Mouse (Mus musculus) NIH3T3 (cell line): ENCODE data around the gene Phka1.
"Not testable (repeated sequence)": the region's sequence is repeated elsewhere in the genome, so short reads cannot be mapped to it uniquely, and the experiment has no call there.

Experiments
- DNase-seq: peaks from one replicate; pipeline ENCODE4 v3.0.0-alpha.2; 2012; ENCODE audit warnings: low read depth

Phka1 gene

GRCm38 (mm10) chrX:102643823-102644572, at the start of gene Phka1:
Gene Phka1, minus strand, starts transcription at chrX:102644246.
- DNase-seq, result peak; percentile 80

DNA sequence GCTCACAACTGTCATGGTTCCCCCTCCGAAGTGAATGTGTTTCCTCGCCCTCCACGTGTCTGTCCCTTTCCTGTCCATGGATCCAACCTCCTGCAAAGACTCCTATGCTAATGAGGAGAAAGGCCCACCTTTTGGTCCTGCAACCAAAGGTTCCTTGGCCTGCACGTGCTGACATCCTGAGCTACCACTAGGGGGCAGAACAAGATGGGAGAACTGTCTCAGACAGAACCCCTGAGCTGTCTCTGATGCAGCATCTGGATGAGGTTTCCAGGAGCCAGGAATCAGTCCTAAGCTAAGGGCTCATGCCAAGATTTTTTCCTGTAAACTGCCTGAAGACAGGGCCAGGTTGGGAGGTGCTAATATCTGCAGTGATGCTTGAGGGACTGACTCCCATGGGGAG, 45.2 kb upstream of the Phka1 start:
- peak; percentile 50 for DNase-seq

GRCm38 (mm10) chrX:102686872-102687271, 42.8 kb upstream of the Phka1 start, which contains the start of gene Gm3880:
Gene Gm3880, minus strand, starts transcription at chrX:102686972.
- DNase-seq, result not testable (repeated sequence)

GRCm38 (mm10) chrX:102684706-102685105, 40.7 kb upstream of the Phka1 start:
- not testable (repeated sequence) for DNase-seq

DNA sequence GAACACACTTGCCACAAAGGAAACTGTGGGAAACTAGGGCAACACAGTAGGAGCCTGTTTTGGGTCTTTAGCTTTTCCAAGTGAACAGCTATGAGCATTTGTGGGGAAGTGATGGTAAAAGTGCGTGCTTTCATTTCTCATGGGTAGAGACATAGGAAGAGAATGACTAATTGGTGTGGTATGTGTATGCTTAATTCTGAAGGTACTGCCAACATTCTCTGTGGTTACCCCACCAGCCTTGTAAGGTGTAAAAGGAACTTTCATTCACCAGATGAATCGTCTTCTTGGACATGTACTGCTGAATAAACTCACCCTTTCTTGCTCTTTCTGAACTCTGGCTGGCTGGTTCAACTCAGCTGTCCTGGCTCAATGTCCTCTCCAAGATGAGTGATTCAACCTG, 22.6 kb upstream of the Phka1 start:
- DNase-seq, result no peak

DNA sequence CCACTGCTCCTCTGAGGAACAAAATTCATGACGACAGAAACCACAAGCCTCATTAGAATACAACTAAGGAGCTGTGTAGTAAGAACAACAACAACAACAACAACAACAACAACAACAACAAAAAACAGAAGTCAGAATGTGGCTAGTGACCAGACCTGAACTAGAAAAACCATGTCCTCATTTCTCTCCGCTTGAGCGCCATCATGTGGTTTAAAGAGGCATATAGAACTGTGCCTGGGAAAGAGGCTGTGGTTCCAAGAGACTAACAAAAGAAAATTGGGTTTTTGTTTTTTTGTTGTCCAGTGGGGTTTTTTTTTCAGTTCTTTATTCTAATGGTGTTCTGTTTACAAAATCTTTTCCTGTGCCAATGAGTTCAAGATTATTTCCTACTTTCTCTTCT, 16.7 kb upstream of the Phka1 start:
- peak; percentile 54 for DNase-seq

- DNase-seq, result peak; percentile 24
Observed at GRCm38 (mm10) chrX:102645691-102646090, 1.6 kb upstream of the Phka1 start.

DNA sequence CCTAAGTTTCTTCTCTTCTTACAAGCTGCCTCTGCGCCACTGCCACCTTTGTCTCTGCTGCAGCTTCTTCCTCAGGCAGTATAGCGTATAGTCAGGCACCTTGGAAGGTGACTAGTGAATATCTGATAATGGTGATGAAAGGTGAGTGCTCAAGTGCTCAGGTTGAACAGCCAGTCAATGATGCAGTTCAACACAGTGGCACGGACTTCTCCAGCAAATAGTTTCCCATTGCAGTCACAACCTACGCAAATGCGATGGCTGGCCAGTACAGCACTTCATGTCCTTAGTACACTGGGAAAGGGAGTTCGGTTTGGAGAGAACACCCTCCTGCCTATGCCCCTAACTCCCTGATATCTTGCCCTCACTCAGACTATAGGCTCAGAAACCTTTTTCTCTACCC, 1.1 kb upstream of the Phka1 start:
- DNase-seq, result no peak

DNA sequence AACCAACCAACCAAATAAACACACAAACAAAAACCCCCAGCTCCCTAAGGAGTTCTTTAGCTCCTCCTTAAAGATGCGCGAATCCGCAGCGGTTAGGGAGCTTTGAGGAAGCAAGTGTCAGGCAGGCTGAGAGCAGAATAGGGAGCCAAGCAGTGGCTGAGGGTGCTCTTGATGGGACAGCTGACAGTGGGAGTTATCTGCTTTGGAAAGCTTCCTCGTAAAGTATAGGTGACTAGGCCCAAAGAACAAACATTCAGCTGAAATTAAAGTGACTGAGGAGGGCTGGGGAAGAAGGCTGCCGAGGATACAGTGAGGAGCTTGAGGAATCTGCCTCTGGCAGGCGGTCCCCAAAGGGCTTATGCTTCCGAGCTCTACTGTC, 516 bp upstream of the Phka1 start:
- DNase-seq, result peak; percentile 51

GRCm38 (mm10) chrX:102601269-102601668, 42.8 kb downstream of the Phka1 start:
- peak; percentile 7 for DNase-seq

DNA sequence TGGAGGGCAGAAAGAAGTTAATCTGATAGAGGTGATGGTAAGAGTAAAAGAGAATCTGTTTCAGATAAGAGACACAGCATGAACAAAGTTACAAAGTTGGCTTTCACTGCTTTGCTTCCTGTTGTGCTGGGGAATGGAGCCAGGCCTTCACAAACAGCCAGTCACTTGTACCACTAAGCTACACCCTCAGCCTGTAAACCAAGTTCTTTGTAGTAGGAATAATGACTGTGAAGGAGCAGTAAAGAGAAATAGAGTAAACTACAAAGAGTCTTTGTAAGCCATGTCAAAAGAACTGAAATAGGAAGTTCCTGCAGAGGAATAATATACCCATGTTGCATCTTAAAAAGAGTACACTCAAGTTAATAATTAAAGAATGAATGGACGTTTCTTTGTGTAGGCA, 55.5 kb downstream of the Phka1 start:
- DNase-seq, result no peak

- DNase-seq, result no peak
Observed at GRCm38 (mm10) chrX:102571186-102571585, 72.9 kb downstream of the Phka1 start.

DNA sequence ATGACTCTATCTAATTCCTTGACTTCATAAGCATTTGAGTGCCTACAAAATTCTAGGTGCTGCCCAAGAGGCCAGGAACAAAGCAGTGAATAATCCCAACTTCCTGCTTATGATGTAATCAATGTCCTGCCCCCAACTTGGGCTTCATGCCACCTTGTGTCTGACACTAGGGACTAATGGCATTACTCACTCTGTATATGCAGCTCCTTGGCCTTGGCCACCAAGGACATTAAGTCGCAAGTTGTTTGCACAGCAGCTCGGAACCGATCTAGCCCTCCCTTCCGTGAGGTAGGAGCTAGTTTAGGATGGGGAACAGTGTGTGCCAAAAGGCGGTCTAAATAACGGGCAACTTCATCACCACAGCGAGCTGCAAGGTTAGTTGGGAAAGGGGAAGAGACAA, 87.1 kb downstream of the Phka1 start:
- DNase-seq, result no peak

GRCm38 (mm10) chrX:102509205-102509604, 134.8 kb downstream of the Phka1 start:
- DNase-seq, result peak; percentile 59

GRCm38 (mm10) chrX:102504644-102505481, 139.2 kb downstream of the Phka1 start, which contains the start of gene Hdac8:
Gene Hdac8, minus strand, starts transcription at chrX:102505359.
- peak; percentile 73 for DNase-seq

DNA sequence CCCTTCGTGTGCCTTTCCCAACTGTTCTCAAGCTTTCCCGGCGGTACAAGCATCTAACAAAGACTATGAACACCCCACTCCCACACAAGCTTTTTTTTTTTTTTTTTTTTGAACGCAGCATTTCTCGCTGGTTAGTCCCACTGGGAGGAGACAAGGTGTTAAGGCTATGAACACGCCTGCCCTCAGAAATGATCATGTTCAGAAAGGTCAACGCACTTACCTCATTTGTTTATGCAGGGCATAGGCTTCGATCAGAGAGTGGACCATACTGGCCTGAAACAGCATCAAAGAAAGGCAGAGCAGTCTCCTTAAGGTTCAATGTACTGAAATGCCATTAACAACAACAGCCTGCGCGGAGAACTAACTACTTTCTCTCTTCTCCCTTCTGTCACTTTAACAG, 139.9 kb downstream of the Phka1 start:
- no peak for DNase-seq

DNA sequence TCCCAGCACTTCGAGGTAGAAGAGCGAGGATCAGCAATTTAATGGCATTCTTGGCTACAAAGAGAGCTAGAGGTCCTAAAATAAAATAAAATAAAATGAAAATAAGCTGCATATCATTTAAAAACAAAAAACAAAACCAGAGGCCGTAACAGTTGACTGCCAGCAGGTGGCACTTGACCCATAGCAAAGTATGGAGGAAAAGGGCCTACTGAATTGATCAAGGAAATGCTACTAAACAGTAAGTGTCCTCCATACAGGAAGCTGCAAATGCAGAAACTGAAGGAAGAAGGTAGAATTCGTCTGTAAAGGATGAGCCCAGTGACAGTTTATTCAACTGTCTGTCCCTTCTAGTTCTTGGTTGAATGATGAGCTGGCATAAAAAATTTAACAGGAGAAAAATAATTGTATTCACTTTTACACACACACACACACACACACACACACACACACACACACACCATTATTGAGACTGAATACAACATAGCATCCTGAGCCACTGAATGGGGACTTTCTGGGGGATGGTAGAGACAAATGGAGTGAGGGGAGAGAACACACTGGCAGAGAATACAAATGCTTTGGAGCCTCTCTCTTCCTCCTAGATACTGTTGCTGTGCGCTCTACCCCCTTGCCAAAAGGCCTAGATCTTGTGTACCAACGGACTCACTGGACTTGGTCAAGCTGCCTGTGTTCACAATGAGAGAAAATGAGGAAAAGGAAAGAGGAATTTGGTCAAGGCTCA, 149.9 kb downstream of the Phka1 start:
- DNase-seq, result peak; percentile 67

DNA sequence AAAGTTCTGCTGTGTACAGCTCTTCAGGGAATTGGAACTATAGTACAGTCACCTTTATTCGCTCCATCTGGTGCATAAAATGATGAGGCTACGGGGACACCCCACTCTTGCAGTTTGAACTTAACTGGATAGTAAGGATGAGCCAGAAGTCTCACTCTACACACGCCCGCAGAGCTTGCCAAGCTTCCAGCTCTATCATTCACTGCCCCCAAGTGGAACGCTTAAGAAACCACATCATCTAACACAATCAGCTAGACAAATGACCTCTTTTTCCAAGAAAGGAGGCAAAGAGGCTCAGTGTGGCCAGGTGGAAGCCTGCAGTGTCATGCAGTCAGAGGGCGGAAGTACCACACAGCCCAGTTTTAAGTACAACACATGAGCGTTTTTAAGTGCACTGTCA, 158.5 kb downstream of the Phka1 start:
- no peak for DNase-seq

GRCm38 (mm10) chrX:102479665-102480064, 164.4 kb downstream of the Phka1 start:
- no peak for DNase-seq

DNA sequence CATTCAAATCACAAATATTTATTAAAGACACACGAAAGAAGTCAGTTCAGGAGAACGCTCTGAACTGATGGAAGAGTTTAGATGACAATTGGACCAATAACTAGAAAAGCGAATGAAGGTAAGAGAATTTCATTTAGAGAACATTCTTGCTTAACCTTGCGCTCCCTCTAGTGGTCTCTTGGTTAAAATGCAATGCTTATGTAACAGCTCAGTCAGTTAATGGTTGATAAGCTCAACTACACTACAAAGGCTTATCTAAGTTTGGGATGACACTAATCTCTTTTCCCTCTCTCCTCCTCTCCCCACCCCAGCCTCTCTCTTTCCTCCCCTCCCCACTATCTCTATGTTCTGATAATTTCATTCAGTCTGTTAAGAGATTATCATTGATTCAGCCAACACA, 165.1 kb downstream of the Phka1 start:
- DNase-seq, result peak; percentile 75

GRCm38 (mm10) chrX:102478481-102478880, 165.6 kb downstream of the Phka1 start:
- no peak for DNase-seq

- peak; percentile 81 for DNase-seq
Observed at GRCm38 (mm10) chrX:102476784-102477183, 167.3 kb downstream of the Phka1 start.
